Mouse (Mus musculus) thymus, adult 18-20 months (tissue): ENCODE results near the gene Ctdsp2.
A peak's percentile ranks its signal among the peaks of the same experiment; 100 is the strongest.

Source experiments
- DNase-seq, 2 experiments: peaks; one replicate each; pipeline ENCODE4 v3.0.0; 2022; ENCODE audit warnings: mixed read lengths in 2 of 2

The Ctdsp2 gene

GRCm38 (mm10) chr10:126963821-126964220 lies 14.7 kb upstream of the Ctdsp2 start:
- no peak for DNase-seq

- DNase-seq: no peak
Observed at GRCm38 (mm10) chr10:126971363-126972050, 7.0 kb upstream of the Ctdsp2 start.

- no peak for DNase-seq
Observed at GRCm38 (mm10) chr10:126972051-126972725, 6.3 kb upstream of the Ctdsp2 start.

- DNase-seq: no peak
Observed at GRCm38 (mm10) chr10:126972988-126973387, 5.5 kb upstream of the Ctdsp2 start.

- no peak for DNase-seq
Observed at GRCm38 (mm10) chr10:126975706-126976105, 2.8 kb upstream of the Ctdsp2 start.

GRCm38 (mm10) chr10:126977076-126977475 lies 1.4 kb upstream of the Ctdsp2 start:
- no peak for DNase-seq

GRCm38 (mm10) chr10:126979121-126979635 lies 661 bp downstream of the Ctdsp2 start:
- peak; percentile 46 to 47 for DNase-seq

- DNase-seq: peak in 1 of 2 experiments; percentile 43
Observed at GRCm38 (mm10) chr10:126979636-126980151, 1.2 kb downstream of the Ctdsp2 start.

GRCm38 (mm10) chr10:126980221-126980932 lies 1.9 kb downstream of the Ctdsp2 start:
- no peak for DNase-seq

- DNase-seq: no peak
Observed at GRCm38 (mm10) chr10:126980933-126981530, 2.5 kb downstream of the Ctdsp2 start.

- DNase-seq: no peak
Observed at GRCm38 (mm10) chr10:126981746-126982145, 3.2 kb downstream of the Ctdsp2 start.

- DNase-seq: no peak
Observed at GRCm38 (mm10) chr10:126983193-126983725, 4.7 kb downstream of the Ctdsp2 start.

- no peak for DNase-seq
Observed at GRCm38 (mm10) chr10:126984189-126985004, 5.9 kb downstream of the Ctdsp2 start.

GRCm38 (mm10) chr10:126985127-126985526 lies 6.6 kb downstream of the Ctdsp2 start:
- DNase-seq: no peak

GRCm38 (mm10) chr10:126985579-126985978 lies 7.1 kb downstream of the Ctdsp2 start:
- no peak for DNase-seq

- DNase-seq: no peak
Observed at GRCm38 (mm10) chr10:126986541-126986961, 8.0 kb downstream of the Ctdsp2 start.

GRCm38 (mm10) chr10:126987183-126988118 lies 8.9 kb downstream of the Ctdsp2 start:
- no peak for DNase-seq

- no peak for DNase-seq
Observed at GRCm38 (mm10) chr10:126988513-126989165, 10.1 kb downstream of the Ctdsp2 start.

- peak; percentile 61 to 65 for DNase-seq
Observed at GRCm38 (mm10) chr10:126990313-126991056, 12.0 kb downstream of the Ctdsp2 start.
